Mouse (Mus musculus): ENCODE data around the gene Limk2.

Gene Limk2

GRCm38 (mm10) chr11:3374293-3374645, 34.7 kb downstream of the Limk2 start:
- in situ Hi-C loops (cut with MboI; ENCODE audit: unreplicated experiment in 2 of 2) = no loop called here

- in situ Hi-C loops (cut with MboI; ENCODE audit: unreplicated experiment in 2 of 2) = no loop called here
These were observed 35.2 kb downstream of the Limk2 start for GRCm38 (mm10) chr11:3373591-3374292.

DNA sequence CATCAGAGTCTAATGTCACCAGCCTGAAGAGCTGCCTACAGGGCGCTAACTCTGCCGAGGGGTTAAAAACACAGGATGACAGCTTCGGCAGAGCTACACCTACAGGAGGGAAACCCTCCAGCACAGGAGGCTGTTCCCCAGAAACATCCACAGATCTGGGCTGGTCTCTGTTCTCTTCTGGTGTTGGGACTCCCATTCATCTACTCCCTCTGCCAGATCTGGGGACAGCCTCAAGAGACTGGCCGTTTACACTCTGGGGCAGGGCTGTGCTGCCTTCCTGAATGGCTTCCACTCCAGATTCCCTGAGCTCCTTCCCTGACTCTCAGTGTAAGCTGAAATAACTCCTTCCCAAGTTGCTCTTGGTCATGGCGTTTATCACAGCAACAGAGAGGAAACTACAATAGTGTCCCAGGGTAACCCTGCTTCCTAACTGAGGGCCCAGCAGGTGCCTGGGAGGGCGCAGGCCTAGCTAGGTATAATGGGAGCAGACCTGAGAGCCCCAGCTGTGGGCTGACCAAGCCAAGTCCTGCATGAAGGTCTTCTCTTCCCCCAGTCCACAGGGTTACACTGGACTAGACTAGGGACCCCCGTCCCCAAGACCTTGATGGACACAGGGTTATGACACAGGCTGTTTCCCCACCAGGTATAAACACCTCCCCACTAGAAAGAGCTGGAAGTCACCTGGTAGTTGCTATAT, 37.2 kb downstream of the Limk2 start:
- in situ Hi-C loops (cut with MboI; ENCODE audit: unreplicated experiment in 2 of 2) = no loop called here

GRCm38 (mm10) chr11:3370928-3371598, 37.9 kb downstream of the Limk2 start:
- in situ Hi-C loops (cut with MboI; ENCODE audit: unreplicated experiment in 2 of 2) = no loop called here

GRCm38 (mm10) chr11:3370162-3370561, 38.8 kb downstream of the Limk2 start:
- in situ Hi-C loops (cut with MboI; ENCODE audit: unreplicated experiment in 2 of 2) = no loop called here

DNA sequence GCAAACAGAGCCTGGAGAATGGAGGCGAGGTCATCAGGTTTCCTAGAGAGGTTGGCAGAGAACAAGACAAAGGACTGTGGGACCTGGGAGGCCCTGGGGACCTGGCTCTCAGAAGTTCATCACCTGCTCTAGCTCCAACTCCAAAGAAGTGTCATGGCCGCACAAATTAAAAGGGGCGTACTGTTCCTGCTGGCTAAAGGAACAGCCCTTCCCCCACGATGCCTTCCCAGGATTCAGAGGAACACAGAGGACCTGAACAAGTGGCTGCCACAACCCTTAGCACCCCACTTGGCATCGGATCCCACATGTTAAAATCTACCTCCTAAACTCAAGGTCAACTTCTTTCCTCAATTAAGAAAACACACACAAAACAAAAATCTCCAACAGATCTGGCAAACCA, 39.5 kb downstream of the Limk2 start:
- in situ Hi-C loops (cut with MboI; ENCODE audit: unreplicated experiment in 2 of 2) = no loop called here

DNA sequence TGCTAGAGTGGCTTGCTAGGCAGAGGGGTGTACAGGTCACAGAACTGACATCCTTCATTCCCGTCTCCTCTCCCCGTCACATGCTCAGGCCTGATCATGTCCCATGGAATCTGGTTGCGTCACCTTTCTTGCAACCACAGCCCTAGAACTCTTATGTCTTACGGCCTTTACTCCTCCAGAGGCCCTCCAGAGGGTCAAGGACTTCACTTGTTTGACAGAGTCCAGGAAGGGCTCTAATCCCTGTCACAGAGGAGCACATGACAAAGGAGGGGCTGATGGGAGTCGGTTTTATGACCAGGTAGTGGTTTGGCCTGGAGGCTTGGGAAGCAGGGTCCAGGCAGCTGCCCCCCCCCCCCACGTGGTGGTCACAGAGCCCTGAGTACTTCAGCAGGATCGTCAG, 40.0 kb downstream of the Limk2 start:
- in situ Hi-C loops (cut with MboI; ENCODE audit: unreplicated experiment in 2 of 2) = no loop called here

DNA sequence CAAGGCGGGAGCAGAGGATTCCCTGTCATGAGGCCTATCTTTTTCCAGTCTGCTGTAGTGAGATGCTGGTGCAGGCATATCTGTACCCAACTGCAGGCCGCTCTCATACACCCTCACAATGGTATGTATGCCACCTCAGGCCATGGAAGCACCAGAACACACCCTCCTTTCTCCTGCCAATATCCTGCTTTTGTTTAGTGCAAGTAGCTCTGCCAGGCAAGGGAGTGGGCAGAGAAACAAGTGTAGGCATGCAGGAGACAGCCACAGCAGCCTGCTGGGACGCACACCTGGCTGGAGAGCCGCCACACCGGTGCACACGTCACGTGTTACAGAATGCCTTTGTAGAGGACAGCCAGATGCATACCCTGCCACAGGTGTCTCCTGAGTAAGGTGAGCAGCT, 42.6 kb downstream of the Limk2 start:
- in situ Hi-C loops (cut with MboI; ENCODE audit: unreplicated experiment in 2 of 2) = no loop called here

DNA sequence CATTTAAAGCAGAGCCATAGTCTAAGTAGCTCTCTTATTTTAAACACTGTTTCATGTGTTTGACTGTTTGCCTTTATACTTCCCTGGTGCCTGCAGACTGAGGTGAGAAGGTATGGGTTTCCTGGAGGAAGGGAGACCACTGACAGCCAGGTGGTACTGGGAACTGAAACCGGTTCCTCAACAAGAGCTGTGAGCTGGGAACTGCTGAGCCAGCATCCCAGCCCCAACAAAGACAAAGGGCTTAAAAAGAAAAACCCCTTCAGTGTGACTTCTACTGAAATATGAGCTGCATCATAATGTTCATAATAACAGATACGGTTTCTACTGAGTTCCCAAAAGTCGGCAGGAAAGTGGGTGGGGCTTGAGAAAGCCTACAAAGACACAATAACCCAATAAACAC, 46.1 kb downstream of the Limk2 start:
- in situ Hi-C loops (cut with MboI; ENCODE audit: unreplicated experiment in 2 of 2) = no loop called here

- in situ Hi-C loops (cut with MboI; ENCODE audit: unreplicated experiment in 2 of 2) = loop anchor here in 1 of 2 experiments (10.0 kb wide), 1 partner anchor 442 kb away; no protein-coding TSS in a partner anchor
These were observed 55.9 kb downstream of the Limk2 start for GRCm38 (mm10) chr11:3352990-3353585.

DNA sequence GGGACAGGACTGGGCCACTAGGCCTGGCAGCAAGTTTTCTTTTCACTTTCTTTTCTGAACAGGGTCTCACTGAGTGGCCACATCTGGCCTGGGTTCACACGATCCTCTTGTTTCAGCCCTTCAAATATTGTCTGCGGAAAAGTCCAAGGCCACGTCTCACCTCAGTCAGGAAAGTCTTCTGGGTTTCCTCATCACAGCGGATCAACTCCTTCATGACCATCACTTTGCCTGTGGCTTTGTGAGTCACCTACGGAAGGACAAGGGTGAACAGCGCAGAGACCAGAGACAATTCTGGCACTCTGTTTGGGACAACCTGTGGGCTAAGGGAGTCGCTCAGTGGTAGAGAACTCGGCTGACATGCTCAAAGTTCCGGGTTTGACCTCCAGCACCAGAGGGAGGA, 56.9 kb downstream of the Limk2 start:
- in situ Hi-C loops (cut with MboI; ENCODE audit: unreplicated experiment in 2 of 2) = loop anchor here in 1 of 2 experiments (10.0 kb wide), 1 partner anchor 443 kb away; no protein-coding TSS in a partner anchor

DNA sequence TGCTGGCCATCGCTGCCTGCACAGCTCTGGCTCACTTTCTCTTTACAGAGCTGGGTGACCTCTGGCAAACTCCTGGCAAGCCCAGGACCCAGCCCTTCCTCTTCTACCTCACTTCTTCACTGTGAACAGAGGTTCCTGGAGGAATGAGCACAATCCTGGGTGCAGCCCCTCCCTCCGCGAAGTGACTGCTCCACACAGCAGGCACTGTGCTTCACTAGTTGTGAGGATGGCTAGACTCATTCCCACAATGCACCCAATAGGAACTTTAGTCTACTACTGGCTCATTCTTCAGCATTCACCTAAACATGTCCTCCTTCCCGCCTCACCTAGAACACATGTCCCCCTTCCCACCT, 59.7 kb downstream of the Limk2 start:
- in situ Hi-C loops (cut with MboI; ENCODE audit: unreplicated experiment in 2 of 2) = loop anchor here in 1 of 2 experiments (10.0 kb wide), 1 partner anchor 55 kb away; the partner anchor contains the start of gene Limk2

DNA sequence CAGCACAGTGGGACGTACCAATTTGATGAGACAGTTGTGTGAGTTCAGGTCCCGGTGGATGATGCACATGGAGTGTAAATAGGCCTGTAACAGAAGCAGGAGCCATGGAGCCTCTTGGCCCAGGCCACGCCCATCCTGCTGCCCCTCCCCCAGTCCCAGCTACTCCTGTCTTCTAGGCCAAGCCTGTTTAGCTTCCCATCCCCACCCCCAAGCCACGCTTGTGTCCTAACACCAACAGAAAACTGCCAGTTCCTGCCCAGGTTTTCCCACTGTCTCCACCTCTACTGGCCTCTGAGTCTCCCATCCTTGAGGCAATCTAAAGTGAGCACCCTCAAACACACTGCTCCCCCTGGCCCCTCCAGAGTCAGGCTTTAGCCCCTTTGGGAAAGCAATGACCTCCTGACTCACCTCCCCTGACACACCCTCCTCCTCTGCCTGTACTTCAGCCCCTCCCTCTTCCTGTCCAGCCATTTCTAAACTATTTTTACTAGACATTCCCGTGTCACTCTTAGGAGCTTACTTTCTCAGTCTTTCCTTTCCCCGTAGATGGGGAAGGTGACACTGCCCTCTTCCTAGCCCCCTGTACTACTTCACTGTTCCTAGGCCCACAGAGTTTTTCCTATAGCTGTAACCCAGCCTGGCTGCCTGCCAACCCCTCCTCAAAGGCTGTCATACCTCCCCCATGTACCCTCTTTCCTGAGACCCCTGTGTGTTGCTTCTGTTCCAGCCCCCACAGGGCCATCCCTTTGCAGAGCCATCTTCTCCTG, 60.2 kb downstream of the Limk2 start:
- in situ Hi-C loops (cut with MboI; ENCODE audit: unreplicated experiment in 2 of 2) = loop anchor here in 1 of 2 experiments (10.0 kb wide), 1 partner anchor 56 kb away; the partner anchor contains the start of gene Limk2

- in situ Hi-C loops (cut with MboI; ENCODE audit: unreplicated experiment in 2 of 2) = loop anchor here in 1 of 2 experiments (10.0 kb wide), 1 partner anchor 57 kb away; the partner anchor contains the start of gene Limk2
These were observed 61.2 kb downstream of the Limk2 start for GRCm38 (mm10) chr11:3347835-3348195.

GRCm38 (mm10) chr11:3347091-3347834, 61.7 kb downstream of the Limk2 start:
- in situ Hi-C loops (cut with MboI; ENCODE audit: unreplicated experiment in 2 of 2) = loop anchor here in 1 of 2 experiments (10.0 kb wide), 1 partner anchor 58 kb away; the partner anchor contains the start of gene Limk2

- in situ Hi-C loops (cut with MboI; ENCODE audit: unreplicated experiment in 2 of 2) = loop anchor here in 1 of 2 experiments (10.0 kb wide), 1 partner anchor 58 kb away; the partner anchor contains the start of gene Limk2
These were observed 62.6 kb downstream of the Limk2 start for GRCm38 (mm10) chr11:3346351-3346750.

DNA sequence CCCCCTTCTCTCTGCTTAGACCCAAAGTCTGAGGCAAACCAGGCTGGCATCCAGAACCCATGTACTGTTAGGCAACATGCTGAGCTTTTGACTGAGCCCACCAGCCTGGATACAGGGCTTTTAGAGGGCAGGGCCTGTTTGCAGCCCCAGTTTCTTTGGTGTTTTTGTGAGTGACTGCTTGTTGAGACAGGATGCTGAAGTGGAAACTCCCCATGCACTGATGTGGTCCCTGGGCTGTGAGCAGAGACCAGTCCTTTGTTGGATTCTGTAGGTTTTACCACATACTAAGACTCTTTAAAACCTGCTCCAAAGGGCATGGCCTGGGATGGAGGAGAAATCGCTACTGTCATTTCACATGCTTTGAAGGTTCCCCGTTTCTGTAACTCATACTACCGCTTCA, 64.1 kb downstream of the Limk2 start:
- in situ Hi-C loops (cut with MboI; ENCODE audit: unreplicated experiment in 2 of 2) = loop anchor here in 1 of 2 experiments (10.0 kb wide), 1 partner anchor 60 kb away; the partner anchor contains the start of gene Limk2

DNA sequence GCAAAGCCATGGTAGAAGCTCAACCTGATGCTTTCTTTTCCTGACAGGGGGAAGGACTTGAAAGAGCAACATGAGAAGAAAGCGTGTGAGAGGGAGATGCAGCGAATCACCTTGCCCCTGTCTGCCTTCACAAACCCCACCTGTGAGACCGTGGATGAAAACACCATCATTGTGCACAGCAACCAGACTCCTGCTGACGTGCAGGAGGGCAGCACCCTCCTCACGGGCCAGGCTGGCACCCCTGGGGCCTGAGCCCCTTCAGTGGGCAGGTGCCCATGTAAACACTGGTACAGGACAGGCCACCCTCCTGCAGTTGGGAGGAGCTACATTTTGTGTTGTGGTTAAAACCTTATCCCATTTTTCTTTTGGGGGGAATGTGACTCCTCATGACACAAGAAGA, 67.5 kb downstream of the Limk2 start:
- in situ Hi-C loops (cut with MboI; ENCODE audit: unreplicated experiment in 2 of 2) = loop anchor here in 1 of 2 experiments (10.0 kb wide), 1 partner anchor 63 kb away; the partner anchor contains the start of gene Limk2

- in situ Hi-C loops (cut with MboI; ENCODE audit: unreplicated experiment in 2 of 2) = loop anchor here in 1 of 2 experiments (10.0 kb wide), 2 partner anchors 133 to 197 kb away; partner anchors contain the start of gene Eif4enif1
These were observed 71.0 kb downstream of the Limk2 start for GRCm38 (mm10) chr11:3337961-3338360.

Measured in v-Abl transformed pro-B cells (cell line).